Mouse (Mus musculus): ENCODE data around the gene Vmn2r29. TPM values are rescaled to one million over a fixed set of nuclear protein-coding genes. Genes with fewer than 3 reads are reported as not detected.
A peak's percentile ranks its signal among the peaks of the same experiment; 100 is the strongest.
"Not testable (repeated sequence)": the region's sequence is repeated elsewhere in the genome, so short reads cannot be mapped to it uniquely, and the experiment has no call there.

The Vmn2r29 gene
- not detected in 2 replicates for polyA plus RNA-seq (2012; rRNA removed)

DNA sequence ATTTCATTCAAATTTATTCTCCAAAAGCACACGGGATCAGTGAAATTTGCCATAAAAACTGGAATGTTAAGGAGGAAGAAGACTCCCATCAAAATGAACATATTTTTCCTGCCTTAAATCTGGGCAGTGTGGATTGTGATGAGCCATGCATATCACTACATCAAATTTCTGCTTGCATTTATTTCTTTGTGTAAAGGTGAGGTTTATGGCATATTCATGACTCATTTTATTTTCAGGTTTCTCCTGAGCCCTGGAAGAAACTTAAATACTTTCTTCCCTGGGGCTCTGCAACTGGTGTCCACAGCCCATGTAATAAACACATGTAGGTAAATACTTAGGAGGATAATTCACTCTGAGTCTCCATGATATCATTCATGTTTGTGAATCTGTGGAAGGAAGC lies at the start of gene Vmn2r29:
Gene Vmn2r29, minus strand, starts transcription at position 101 of the 400 bp plus-strand sequence.
- H3K27ac ChIP-seq (ENCODE audit: insufficient read depth, low read depth, low read length); H3K36me3 ChIP-seq (ENCODE audit: control insufficient read depth, insufficient read depth, low read length); H3K27me3 ChIP-seq (ENCODE audit: control insufficient read depth, insufficient read depth, low read length); H3K4me3 ChIP-seq (ENCODE audit: low read depth, low read length); H3K4me1 ChIP-seq (ENCODE audit: control insufficient read depth, insufficient read depth, insufficient read length, low read length): not testable (repeated sequence)
- WGBS: no CpG with 5 or more reads among the region's 1 CpGs

DNA sequence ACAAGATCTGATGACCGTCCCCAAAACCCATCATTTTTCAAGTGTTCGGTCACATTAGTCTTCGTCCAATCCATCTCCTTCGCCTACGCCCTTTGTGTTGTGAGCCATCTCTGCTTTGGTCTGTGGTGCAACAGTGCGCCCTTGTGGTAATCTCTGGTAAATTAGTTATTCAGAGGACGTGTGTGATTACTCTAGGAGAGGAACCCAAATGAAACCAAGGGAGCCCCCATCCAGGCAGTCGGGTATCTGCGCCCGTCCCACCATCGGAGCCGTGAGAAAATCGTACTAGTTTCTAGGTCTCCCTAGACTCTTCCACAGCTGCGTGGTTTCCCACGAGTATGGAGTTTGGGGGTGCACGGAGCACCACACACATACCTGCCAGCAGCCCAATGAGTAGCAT lies 48.5 kb upstream of the Vmn2r29 start:
- Histone ChIP-seq H3K4me3 (ENCODE audit: low read depth, low read length) (no peak overlapping the region), H3K27me3 (ENCODE audit: control insufficient read depth, insufficient read depth, low read length) (peaks cover 1% of the 10 kb centered on the region; the same call in 1 of the 2 replicates), H3K4me1 (ENCODE audit: control insufficient read depth, insufficient read depth, insufficient read length, low read length) (peaks cover 3% of the 10 kb centered on the region; the same call in 1 of the 2 replicates), H3K36me3 (ENCODE audit: control insufficient read depth, insufficient read depth, low read length) (peaks cover 26% of the 10 kb centered on the region), H3K27ac (ENCODE audit: insufficient read depth, low read depth, low read length) (no peak overlapping the region)
- TF ChIP-seq POLR2A (IDR thresholded peaks at IDR 0.05; ENCODE audit: low read depth, low read length) (no peak), CTCF (IDR thresholded peaks at IDR 0.05; ENCODE audit: extremely low read depth, insufficient read length, insufficient replicate concordance, low read depth, low read length) (peak; percentile 30; the same call in 1 of the 2 replicates)
- WGBS: 80% methylated on average over 16 of the region's 16 CpGs

DNA sequence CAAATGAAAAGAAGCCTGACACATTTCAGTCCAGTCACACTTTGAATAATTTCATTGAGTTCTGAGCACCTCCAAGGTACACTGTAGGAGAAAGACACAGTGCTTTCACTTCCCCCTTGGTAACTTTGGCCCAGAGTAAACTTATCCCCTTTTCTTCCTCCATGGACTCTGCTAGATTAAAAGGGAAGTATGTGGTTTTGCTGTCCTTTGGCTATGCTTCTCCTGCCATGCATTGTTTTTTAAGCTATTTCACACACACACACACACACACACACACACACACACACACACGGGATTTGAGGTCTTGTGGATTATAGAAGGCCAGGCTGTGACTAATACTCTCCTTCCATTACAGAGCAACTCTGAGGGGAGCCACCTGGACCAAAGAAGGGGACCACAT lies 34.3 kb upstream of the Vmn2r29 start:
- Histone ChIP-seq H3K27ac (ENCODE audit: insufficient read depth, low read depth, low read length) (no peak overlapping the region), H3K27me3 (ENCODE audit: control insufficient read depth, insufficient read depth, low read length) (no peaks in the 10 kb centered on the region), H3K4me1 (ENCODE audit: control insufficient read depth, insufficient read depth, insufficient read length, low read length) (peaks cover 4% of the 10 kb centered on the region; the same call in 1 of the 2 replicates), H3K36me3 (ENCODE audit: control insufficient read depth, insufficient read depth, low read length) (peaks cover 13% of the 10 kb centered on the region), H3K4me3 (ENCODE audit: low read depth, low read length) (no peak overlapping the region)
- no peak for TF ChIP-seq POLR2A (IDR thresholded peaks at IDR 0.05; ENCODE audit: low read depth, low read length)
- TF ChIP-seq CTCF (IDR thresholded peaks at IDR 0.05; ENCODE audit: extremely low read depth, insufficient read length, insufficient replicate concordance, low read depth, low read length): no peak
- WGBS: 33% methylated on average over 1 of the region's 1 CpGs

DNA sequence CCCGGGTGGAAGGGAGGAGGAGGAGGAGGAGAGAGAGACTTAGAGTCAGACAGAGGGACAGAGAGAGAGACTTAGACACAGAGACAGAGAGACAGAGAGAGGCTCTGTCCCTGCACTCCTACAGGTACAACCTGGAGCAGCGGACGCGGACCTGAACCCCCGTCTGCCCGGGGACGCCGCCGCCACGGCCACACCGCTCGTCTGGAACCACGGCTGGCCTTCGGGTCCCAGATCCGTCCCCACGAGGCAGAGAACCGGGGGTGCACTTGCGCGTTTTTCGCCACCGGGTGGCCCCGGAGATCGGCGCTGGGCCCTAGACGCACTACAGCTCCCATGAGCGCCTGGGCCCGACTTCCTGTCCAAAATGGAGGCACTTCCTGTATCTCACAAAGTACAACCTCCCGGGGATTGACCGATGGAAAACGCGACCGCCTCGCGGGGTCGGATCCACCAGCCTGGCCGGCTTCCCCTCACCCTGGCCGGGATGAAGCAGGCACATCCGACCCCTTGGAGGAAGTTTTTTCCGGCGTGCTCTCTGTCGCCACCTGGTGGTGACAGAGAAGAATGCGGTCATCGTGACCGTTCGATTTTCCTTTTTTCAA lies 30.9 kb upstream of the Vmn2r29 start, which contains the start of gene Gm45844:
Gene Gm45844, minus strand, starts transcription at position 324 of the 602 bp plus-strand sequence.
- not testable (repeated sequence) for H3K27me3 ChIP-seq (ENCODE audit: control insufficient read depth, insufficient read depth, low read length); H3K4me1 ChIP-seq (ENCODE audit: control insufficient read depth, insufficient read depth, insufficient read length, low read length); H3K36me3 ChIP-seq (ENCODE audit: control insufficient read depth, insufficient read depth, low read length); H3K27ac ChIP-seq (ENCODE audit: insufficient read depth, low read depth, low read length)
- peak within 1 kb of the TSS; percentile 68 for H3K4me3 ChIP-seq (ENCODE audit: low read depth, low read length)
- 40% methylated on average over 45 of the region's 45 CpGs for WGBS
- TF ChIP-seq CTCF (IDR thresholded peaks at IDR 0.05; ENCODE audit: extremely low read depth, insufficient read length, insufficient replicate concordance, low read depth, low read length): peak; percentile 99

DNA sequence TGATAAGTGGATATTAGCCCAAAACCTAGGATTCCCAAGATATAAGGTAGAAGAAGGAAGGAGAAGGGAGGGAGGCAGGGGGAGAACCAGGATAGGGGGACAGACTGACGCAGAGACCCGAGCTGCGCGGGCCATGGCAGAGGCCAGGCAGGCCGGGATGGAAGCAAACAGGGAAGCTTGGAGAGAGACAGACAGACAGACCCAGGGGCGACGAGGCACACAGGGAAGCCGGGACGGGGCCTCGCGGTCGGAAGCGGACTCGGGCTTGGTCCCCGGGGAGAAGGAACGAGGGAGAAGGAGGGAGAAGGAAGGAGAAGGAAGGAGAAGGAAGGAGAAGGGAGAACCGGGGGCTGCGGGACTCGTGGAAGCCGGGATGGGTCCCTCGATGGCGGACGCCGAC lies 30.4 kb upstream of the Vmn2r29 start:
- H3K27ac ChIP-seq (ENCODE audit: insufficient read depth, low read depth, low read length); H3K4me1 ChIP-seq (ENCODE audit: control insufficient read depth, insufficient read depth, insufficient read length, low read length); H3K36me3 ChIP-seq (ENCODE audit: control insufficient read depth, insufficient read depth, low read length); H3K27me3 ChIP-seq (ENCODE audit: control insufficient read depth, insufficient read depth, low read length): not testable (repeated sequence)
- peak overlapping the region; percentile 68 for H3K4me3 ChIP-seq (ENCODE audit: low read depth, low read length)
- WGBS: 44% methylated on average over 24 of the region's 24 CpGs

DNA sequence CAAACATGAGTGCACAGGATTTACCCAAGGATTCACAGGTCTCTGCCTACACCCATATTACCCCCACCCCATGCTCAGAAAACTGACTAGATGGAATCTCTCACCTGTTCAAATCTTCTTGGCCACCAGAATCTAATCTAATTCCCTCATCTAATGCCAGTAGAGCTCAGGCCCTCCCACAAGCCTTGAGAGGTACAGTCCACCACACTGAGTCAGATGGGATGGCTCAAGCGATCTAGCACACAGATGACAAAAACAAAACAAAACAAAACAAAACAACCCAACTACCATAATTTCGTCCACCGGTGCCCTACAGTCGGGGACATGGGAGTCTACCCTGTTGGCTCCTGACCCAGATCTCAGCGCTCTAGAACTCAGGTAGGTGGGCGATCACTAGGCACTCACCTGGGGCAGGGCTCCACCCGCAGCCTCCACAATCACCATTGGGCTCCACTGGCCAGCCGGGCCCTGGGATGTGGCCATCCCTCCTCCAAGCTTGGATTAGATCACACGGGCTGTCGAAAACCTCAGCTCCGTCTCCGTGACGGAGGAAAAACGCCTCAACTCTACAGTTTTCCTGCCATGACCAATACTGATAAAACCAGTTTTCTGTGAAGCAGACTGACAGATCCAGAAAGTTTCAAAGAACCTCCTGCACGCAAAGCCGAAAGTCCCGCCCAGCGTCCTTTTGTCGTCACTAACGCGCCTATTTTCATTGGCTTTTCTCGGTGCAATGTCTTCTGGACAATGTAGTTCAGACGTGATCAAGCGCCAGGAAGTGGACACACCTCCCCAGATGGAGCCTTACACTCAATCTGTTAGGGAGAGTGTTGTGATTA lies 37.6 kb downstream of the Vmn2r29 start, which contains the start of gene Zfp772:
Gene Zfp772, minus strand, starts transcription at position 686 of the 839 bp plus-strand sequence.
- not testable (repeated sequence) for H3K27ac ChIP-seq (ENCODE audit: insufficient read depth, low read depth, low read length); H3K27me3 ChIP-seq (ENCODE audit: control insufficient read depth, insufficient read depth, low read length); H3K36me3 ChIP-seq (ENCODE audit: control insufficient read depth, insufficient read depth, low read length); H3K4me1 ChIP-seq (ENCODE audit: control insufficient read depth, insufficient read depth, insufficient read length, low read length)
- peak within 1 kb of the TSS; percentile 65 for H3K4me3 ChIP-seq (ENCODE audit: low read depth, low read length)
- under 1% methylated on average over 24 of the region's 24 CpGs for WGBS

DNA sequence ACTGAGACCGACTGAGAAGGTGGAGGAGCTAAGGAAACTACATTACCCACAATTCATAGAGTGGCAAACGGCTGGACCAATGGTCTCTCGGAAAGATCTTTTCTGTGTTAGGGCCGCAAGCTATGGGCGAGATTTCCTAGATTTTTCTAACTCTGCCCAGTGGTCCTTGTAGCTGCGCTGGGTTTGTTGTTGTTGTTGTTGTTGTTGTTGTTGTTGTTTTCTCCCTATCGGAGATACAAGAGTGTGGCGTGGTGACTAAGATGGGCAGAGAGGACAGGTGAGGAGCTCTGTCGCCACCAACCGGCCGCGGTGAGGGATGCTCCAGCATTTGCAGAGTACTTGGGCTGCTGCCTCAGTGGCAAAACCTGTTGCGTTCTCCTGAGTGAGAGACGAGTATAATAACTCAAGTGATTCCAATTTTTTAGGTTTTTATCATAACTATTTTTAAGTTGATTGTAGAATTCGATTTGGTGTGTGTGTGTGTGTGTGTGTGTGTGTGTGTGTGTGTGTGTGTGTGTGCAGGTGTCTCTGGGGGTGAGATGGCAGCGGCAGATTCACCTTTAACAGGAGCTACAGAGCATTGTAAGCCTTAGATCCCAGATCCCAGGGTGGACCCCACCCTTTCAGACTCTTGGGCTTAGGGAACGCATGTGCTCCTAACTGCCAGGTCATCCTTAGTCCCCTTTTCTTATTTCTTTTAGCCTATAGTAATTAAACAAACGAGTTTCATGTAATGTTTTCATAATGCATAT lies 58.8 kb downstream of the Vmn2r29 start:
- Histone ChIP-seq H3K27ac (ENCODE audit: insufficient read depth, low read depth, low read length) (no peak overlapping the region), H3K27me3 (ENCODE audit: control insufficient read depth, insufficient read depth, low read length) (no peaks in the 10 kb centered on the region), H3K36me3 (ENCODE audit: control insufficient read depth, insufficient read depth, low read length) (no peaks in the 10 kb centered on the region), H3K4me3 (ENCODE audit: low read depth, low read length) (peak overlapping the region; percentile 55), H3K4me1 (ENCODE audit: control insufficient read depth, insufficient read depth, insufficient read length, low read length) (no peaks in the 10 kb centered on the region)
- whole genome bisulfite sequencing: 8% methylated on average over 18 of the region's 18 CpGs
- no peak for TF ChIP-seq POLR2A (IDR thresholded peaks at IDR 0.05; ENCODE audit: low read depth, low read length)
- TF ChIP-seq CTCF (IDR thresholded peaks at IDR 0.05; ENCODE audit: extremely low read depth, insufficient read length, insufficient replicate concordance, low read depth, low read length): peak; percentile 92

All from small intestine, adult 2 months (tissue).